Mouse (Mus musculus) MEL (cell line): ENCODE results near the gene Ppia. TPM values are rescaled to one million over a fixed set of nuclear protein-coding genes. Genes with fewer than 3 reads are reported as not detected.

ENCODE experiments used
- DNase-seq: peaks from one replicate; pipeline ENCODE4 v3.0.0; 2011; ENCODE audit warnings: low read depth, low spot score
- H3K27ac ChIP-seq: 2 replicates; pipeline ENCODE4 v1.5.1; 2012; ENCODE audit warnings: low read depth, mild to moderate bottlenecking, control low read depth, low read length, moderate library complexity; ENCODE audit not compliant: control insufficient read depth
- H3K27me3 ChIP-seq, 2 experiments: fragments of 150-350 bp in 1 of 2; sonication (generic) in 1 of 2; 2 replicates each; pipeline ENCODE4 v1.6.1; 2012; ENCODE audit warnings: low read length in 2 of 2, mild to moderate bottlenecking in 2 of 2, improper control_type of control experiment in 1 of 2, moderate library complexity in 1 of 2; ENCODE audit not compliant: insufficient read depth in 2 of 2, control insufficient read depth in 1 of 2
- H3K36me3 ChIP-seq, 2 experiments: 2 replicates each; pipeline ENCODE4 v1.6.1; 2012 to 2014; ENCODE audit warnings: low read length in 2 of 2, improper control_type of control experiment in 1 of 2, inconsistent platforms in 1 of 2, mild to moderate bottlenecking in 1 of 2; ENCODE audit not compliant: insufficient read depth in 2 of 2, control insufficient read depth in 1 of 2
- H3K4me1 ChIP-seq, 2 experiments: fragments of 150-350 bp in 1 of 2; sonication (generic) in 1 of 2; 2 replicates each; pipeline ENCODE4 v1.6.1; 2012; ENCODE audit warnings: low read length in 2 of 2, improper control_type of control experiment in 1 of 2, mild to moderate bottlenecking in 1 of 2; ENCODE audit not compliant: insufficient read depth in 2 of 2, control insufficient read depth in 1 of 2
- H3K4me3 ChIP-seq, 2 experiments: fragments of 150-350 bp in 1 of 2; sonication (generic) in 1 of 2; 2 replicates each; pipeline ENCODE4 v1.5.1; 2012; ENCODE audit warnings: low read depth in 2 of 2, low read length in 2 of 2, mild to moderate bottlenecking in 2 of 2, moderate library complexity in 2 of 2, control low read depth in 1 of 2, improper control_type of control experiment in 1 of 2; ENCODE audit not compliant: control insufficient read depth in 1 of 2, insufficient read depth in 1 of 2
- H3K79me2 ChIP-seq: 2 replicates; pipeline ENCODE4 v1.6.1; 2012; ENCODE audit warnings: mild to moderate bottlenecking, low read length, moderate library complexity; ENCODE audit not compliant: control insufficient read depth, poor library complexity, insufficient read depth
- H3K9ac ChIP-seq: 2 replicates; pipeline ENCODE4 v1.6.1; 2012; ENCODE audit warnings: low read depth, mild to moderate bottlenecking, control low read depth, low read length, moderate library complexity; ENCODE audit not compliant: control insufficient read depth, poor library complexity, severe bottlenecking
- H3K9me3 ChIP-seq: fragments of 150-350 bp; sonication (generic); replicated peaks from 2 replicates; pipeline ENCODE4 v1.6.1; 2012; ENCODE audit warnings: mild to moderate bottlenecking, low read length, improper control_type of control experiment, moderate library complexity; ENCODE audit not compliant: insufficient read depth
- BHLHE40 ChIP-seq: IDR thresholded peaks from 2 replicates; pipeline ENCODE4 v1.6.1; 2012; ENCODE audit warnings: low read depth, mild to moderate bottlenecking, inconsistent platforms, low read length, improper control_type of control experiment, borderline replicate concordance
- CHD1 ChIP-seq: IDR thresholded peaks from 2 replicates; pipeline ENCODE4 v1.6.1; 2012; ENCODE audit warnings: low read depth, mild to moderate bottlenecking, inconsistent platforms, low read length, improper control_type of control experiment
- CHD2 ChIP-seq: IDR thresholded peaks from 2 replicates; pipeline ENCODE4 v1.6.1; 2011; ENCODE audit warnings: low read length, improper control_type of control experiment
- CTCF ChIP-seq, 3 experiments: IDR thresholded peaks in 2 of 3; conservative IDR thresholded peaks in 1 of 3; 2 replicates each; pipeline ENCODE4 v1.5.1; 2011 to 2012; ENCODE audit warnings: low read length in 3 of 3, low read depth in 2 of 3, mild to moderate bottlenecking in 2 of 3, improper control_type of control experiment in 1 of 3, inconsistent platforms in 1 of 3, mixed read lengths in 1 of 3, moderate library complexity in 1 of 3; ENCODE audit not compliant: control insufficient read depth in 1 of 3, insufficient read depth in 1 of 3, poor library complexity in 1 of 3, severe bottlenecking in 1 of 3
- E2F4 ChIP-seq: IDR thresholded peaks from 2 replicates; pipeline ENCODE4 v1.6.1; 2011; ENCODE audit warnings: low read depth, low read length, improper control_type of control experiment, borderline replicate concordance
- ELF1 ChIP-seq: IDR thresholded peaks from 2 replicates; pipeline ENCODE4 v1.6.1; 2014; ENCODE audit warnings: low read depth, mild to moderate bottlenecking, inconsistent platforms, low read length, improper control_type of control experiment, moderate library complexity
- EP300 ChIP-seq, 2 experiments: IDR thresholded peaks; 2 replicates each; pipeline ENCODE4 v1.6.1; 2011; ENCODE audit warnings: improper control_type of control experiment in 2 of 2, low read length in 2 of 2, low read depth in 1 of 2, mild to moderate bottlenecking in 1 of 2
- ETS1 ChIP-seq: IDR thresholded peaks from 2 replicates; pipeline ENCODE4 v1.6.1; 2012; ENCODE audit warnings: low read depth, mild to moderate bottlenecking, inconsistent platforms, low read length, improper control_type of control experiment, moderate library complexity
- GABPA ChIP-seq: IDR thresholded peaks from 2 replicates; pipeline ENCODE4 v1.6.1; 2012; ENCODE audit warnings: low read depth, mild to moderate bottlenecking, inconsistent platforms, low read length, improper control_type of control experiment, moderate library complexity
- GATA1 ChIP-seq: IDR thresholded peaks from 2 replicates; pipeline ENCODE4 v1.6.1; 2011; ENCODE audit warnings: low read depth, low read length, improper control_type of control experiment
- HCFC1 ChIP-seq: IDR thresholded peaks from 2 replicates; pipeline ENCODE4 v1.6.1; 2012; ENCODE audit warnings: low read depth, mild to moderate bottlenecking, inconsistent platforms, low read length, improper control_type of control experiment, moderate library complexity
- JUND ChIP-seq: IDR thresholded peaks from 2 replicates; pipeline ENCODE4 v1.6.1; 2011; ENCODE audit warnings: low read depth, mild to moderate bottlenecking, improper control_type of control experiment, low read length
- KAT2A ChIP-seq: conservative IDR thresholded peaks from 2 replicates; pipeline ENCODE4 v1.6.1; 2012; ENCODE audit warnings: low read depth, low read length, improper control_type of control experiment, inconsistent platforms
- MAFK ChIP-seq: IDR thresholded peaks from 2 replicates; pipeline ENCODE4 v1.6.1; 2011; ENCODE audit warnings: low read depth, mild to moderate bottlenecking, low read length, improper control_type of control experiment, borderline replicate concordance
- MAX ChIP-seq: IDR thresholded peaks from 2 replicates; pipeline ENCODE4 v1.6.1; 2011; ENCODE audit warnings: low read length, improper control_type of control experiment
- MAZ ChIP-seq: IDR thresholded peaks from 2 replicates; pipeline ENCODE4 v1.6.1; 2012; ENCODE audit warnings: low read depth, mild to moderate bottlenecking, inconsistent platforms, low read length, improper control_type of control experiment
- MEF2A ChIP-seq: IDR thresholded peaks from 2 replicates; pipeline ENCODE4 v1.6.1; 2014; ENCODE audit warnings: low read depth, mild to moderate bottlenecking, inconsistent platforms, low read length, improper control_type of control experiment; ENCODE audit not compliant: poor library complexity, insufficient replicate concordance, severe bottlenecking; ENCODE audit errors: extremely low read depth
- MXI1 ChIP-seq: IDR thresholded peaks from 2 replicates; pipeline ENCODE4 v1.6.1; 2011; ENCODE audit warnings: mild to moderate bottlenecking, low read depth, low read length, improper control_type of control experiment
- MYB ChIP-seq: IDR thresholded peaks from 2 replicates; pipeline ENCODE4 v1.6.1; 2011; ENCODE audit warnings: mild to moderate bottlenecking, low read depth, low read length, improper control_type of control experiment
- MYC ChIP-seq: IDR thresholded peaks from 2 replicates; pipeline ENCODE4 v1.6.1; 2011; ENCODE audit warnings: low read depth, mild to moderate bottlenecking, low read length, improper control_type of control experiment, moderate library complexity
- NELFE ChIP-seq: IDR thresholded peaks from 2 replicates; pipeline ENCODE4 v1.6.1; 2011; ENCODE audit warnings: low read depth, low read length, improper control_type of control experiment
- NRF1 ChIP-seq: IDR thresholded peaks from 2 replicates; pipeline ENCODE4 v1.6.1; 2014; ENCODE audit warnings: low read depth, mild to moderate bottlenecking, inconsistent platforms, low read length, improper control_type of control experiment, moderate library complexity; ENCODE audit not compliant: poor library complexity, insufficient read depth, severe bottlenecking
- POLR2A ChIP-seq, 2 experiments: IDR thresholded peaks; 2 replicates each; pipeline ENCODE4 v1.6.1; 2011 to 2012; ENCODE audit warnings: low read length in 2 of 2, mild to moderate bottlenecking in 2 of 2, control low read depth in 1 of 2, improper control_type of control experiment in 1 of 2, low read depth in 1 of 2, moderate library complexity in 1 of 2; ENCODE audit not compliant: control insufficient read depth in 1 of 2, insufficient read depth in 1 of 2, poor library complexity in 1 of 2
- POLR2AphosphoS2 ChIP-seq: IDR thresholded peaks from 2 replicates; pipeline ENCODE4 v1.6.1; 2011; ENCODE audit warnings: low read length, improper control_type of control experiment
- POLR2AphosphoS5 ChIP-seq: IDR thresholded peaks from 2 replicates; pipeline ENCODE4 v1.6.1; 2012; ENCODE audit warnings: low read depth, borderline replicate concordance, mild to moderate bottlenecking, inconsistent platforms, low read length, moderate library complexity, mixed read lengths
- RAD21 ChIP-seq: IDR thresholded peaks from 2 replicates; pipeline ENCODE4 v1.6.1; 2011; ENCODE audit warnings: mild to moderate bottlenecking, low read depth, low read length, improper control_type of control experiment
- RCOR1 ChIP-seq: IDR thresholded peaks from 2 replicates; pipeline ENCODE4 v1.6.1; 2012; ENCODE audit warnings: low read depth, mild to moderate bottlenecking, inconsistent platforms, low read length, improper control_type of control experiment
- SIN3A ChIP-seq: IDR thresholded peaks from 2 replicates; pipeline ENCODE4 v1.6.1; 2012; ENCODE audit warnings: low read length, improper control_type of control experiment, inconsistent platforms
- SMC3 ChIP-seq: IDR thresholded peaks from 2 replicates; pipeline ENCODE4 v1.6.1; 2011; ENCODE audit warnings: low read depth, low read length, improper control_type of control experiment
- TAL1 ChIP-seq: IDR thresholded peaks from 2 replicates; pipeline ENCODE4 v1.6.1; 2012; ENCODE audit warnings: mild to moderate bottlenecking, inconsistent platforms, low read length, moderate library complexity, mixed read lengths
- TCF12 ChIP-seq: IDR thresholded peaks from 2 replicates; pipeline ENCODE4 v1.6.1; 2014; ENCODE audit warnings: low read depth, mild to moderate bottlenecking, inconsistent platforms, low read length, improper control_type of control experiment, moderate library complexity
- UBTF ChIP-seq: IDR thresholded peaks from 2 replicates; pipeline ENCODE4 v1.6.1; 2012; ENCODE audit warnings: low read depth, mild to moderate bottlenecking, inconsistent platforms, low read length, improper control_type of control experiment, moderate library complexity, borderline replicate concordance; ENCODE audit not compliant: insufficient read depth
- USF1 ChIP-seq: IDR thresholded peaks from 2 replicates; pipeline ENCODE4 v1.6.1; 2014; ENCODE audit warnings: low read depth, mild to moderate bottlenecking, inconsistent platforms, low read length, improper control_type of control experiment, moderate library complexity
- USF2 ChIP-seq, 2 experiments: IDR thresholded peaks; 2 replicates each; pipeline ENCODE4 v1.6.1; 2011 to 2012; ENCODE audit warnings: improper control_type of control experiment in 2 of 2, low read length in 2 of 2, borderline replicate concordance in 1 of 2, inconsistent platforms in 1 of 2, low read depth in 1 of 2, mild to moderate bottlenecking in 1 of 2; ENCODE audit not compliant: insufficient read depth in 1 of 2
- ZC3H11A ChIP-seq: IDR thresholded peaks from 2 replicates; pipeline ENCODE4 v1.6.1; 2012; ENCODE audit warnings: low read depth, mild to moderate bottlenecking, inconsistent platforms, low read length, improper control_type of control experiment
- ZKSCAN1 ChIP-seq: IDR thresholded peaks from 2 replicates; pipeline ENCODE4 v1.6.1; 2012; ENCODE audit warnings: low read depth, mild to moderate bottlenecking, inconsistent platforms, low read length, improper control_type of control experiment, moderate library complexity
- ZMIZ1 ChIP-seq: IDR thresholded peaks from 2 replicates; pipeline ENCODE4 v1.6.1; 2012; ENCODE audit warnings: low read depth, mild to moderate bottlenecking, inconsistent platforms, low read length, improper control_type of control experiment, moderate library complexity
- ZNF384 ChIP-seq: IDR thresholded peaks from 2 replicates; pipeline ENCODE4 v1.6.1; 2012; ENCODE audit warnings: low read depth, mild to moderate bottlenecking, inconsistent platforms, low read length, improper control_type of control experiment
- polyA plus RNA-seq, 2 experiments: library from polyadenylated mRNA; stranded (reverse) in 1 of 2; unstranded in 1 of 2; fragments of >175 nt in 1 of 2; fragments of >200 nt in 1 of 2; gene quantifications; 2 replicates each; pipeline versions ENCODE4 v1.2.1 to v1.2.4; 2012; ENCODE audit warnings: low replicate concordance in 2 of 2, low read depth in 1 of 2; ENCODE audit not compliant: insufficient read length in 2 of 2, insufficient read depth in 1 of 2, missing spikeins in 1 of 2
- total RNA-seq: library from RNA; depleted of rRNA; stranded (reverse); fragments of 300-350 nt; gene quantifications from 2 replicates; pipeline ENCODE4 v1.2.3, GENCODE M21; 2012

The Ppia gene
- total and polyA plus RNA-seq, 3 experiments, result 3,662 to 7,288 TPM; not detected in 1

GRCm38 (mm10) chr11:6443727-6444076 is 28.5 kb downstream of the Ppia start:
- peak overlapping the region; percentile 91 for H3K9ac ChIP-seq
- no peaks in the 10 kb centered on the region for H3K27me3 ChIP-seq
- peak overlapping the region; percentile 78 to 91 for H3K4me3 ChIP-seq
- peaks cover 2% of the 10 kb centered on the region for H3K79me2 ChIP-seq
- peaks cover 5 to 7% of the 10 kb centered on the region in 2 experiments; a peak in 2 of 4 replicates for H3K4me1 ChIP-seq
- H3K9me3 ChIP-seq, result no peaks in the 10 kb centered on the region
- peaks cover 4 to 11% of the 10 kb centered on the region in 2 experiments for H3K36me3 ChIP-seq
- no peak for DNase-seq
- H3K27ac ChIP-seq, result peak overlapping the region; percentile 76
- TF ChIP-seq BHLHE40 (no peak), JUND (no peak), UBTF (peak; percentile 71; the same call in 1 of the 2 replicates), MAFK (no peak), POLR2AphosphoS2 (no peak), ZC3H11A (no peak), MXI1 (no peak), TAL1 (no peak), CHD1 (no peak; the same call in 1 of the 2 replicates), MYC (no peak), USF2 (IDR thresholded peaks at IDR 0.05; ENCODE audit: borderline replicate concordance in 1 of 2, insufficient read depth in 1 of 2, low read depth in 1 of 2, low read length in 2 of 2) (no peak), MAX (no peak), ZKSCAN1 (no peak), KAT2A (no peak), ZNF384 (no peak), POLR2AphosphoS5 (no peak), SIN3A (no peak), MYB (no peak), GABPA (no peak), POLR2A (IDR thresholded peaks at IDR 0.05; ENCODE audit: control insufficient read depth in 1 of 2, insufficient read depth in 1 of 2, low read depth in 1 of 2, low read length in 2 of 2, poor library complexity in 1 of 2) (no peak), SMC3 (no peak; the same call in 1 of the 2 replicates), TCF12 (no peak), EP300 (IDR thresholded peaks at IDR 0.05; ENCODE audit: low read depth in 1 of 2, low read length in 2 of 2) (peak in 1 of 2 experiments; percentile 3; a peak in 1 of 4 replicates), MEF2A (peak; percentile 7; the same call in 1 of the 2 replicates), CHD2 (no peak), ETS1 (no peak), MAZ (no peak), HCFC1 (no peak), NELFE (no peak), E2F4 (no peak), ZMIZ1 (no peak), NRF1 (no peak), GATA1 (peak; percentile 56; the same call in 1 of the 2 replicates), RCOR1 (no peak), CTCF (IDR thresholded peaks at IDR 0.05 in 2 of 3, conservative IDR thresholded peaks at IDR 0.05 in 1 of 3; ENCODE audit: control insufficient read depth in 1 of 3, insufficient read depth in 1 of 3, low read depth in 2 of 3, low read length in 3 of 3, poor library complexity in 1 of 3, severe bottlenecking in 1 of 3) (no peak), USF1 (0 out of 2 replicates have a peak, but pooled peaks have one; percentile 16), RAD21 (no peak), ELF1 (no peak)
